Mouse (Mus musculus): Measurements from ENCODE around the gene Ercc1.
A peak's percentile ranks its signal among the peaks of the same experiment; 100 is the strongest.

Gene Ercc1

GRCm38 (mm10) chr7:19373367-19373766, 28.8 kb downstream of the Ercc1 start:
- no peak for DNase-seq

GRCm38 (mm10) chr7:19375368-19375767, 30.8 kb downstream of the Ercc1 start:
- peak; percentile 12 for DNase-seq

- DNase-seq: no peak
These were observed 31.4 kb downstream of the Ercc1 start for GRCm38 (mm10) chr7:19376019-19376418.

- no peak for DNase-seq
These were observed 33.5 kb downstream of the Ercc1 start for GRCm38 (mm10) chr7:19378049-19378448.

GRCm38 (mm10) chr7:19381377-19382165, 37.0 kb downstream of the Ercc1 start, which contains the start of gene Ercc2:
Gene Ercc2 (plus strand): TSS chr7:19382010.
- DNase-seq: peak; percentile 99

GRCm38 (mm10) chr7:19382166-19382541, 37.6 kb downstream of the Ercc1 start:
- peak; percentile 60 for DNase-seq

- DNase-seq: no peak
These were observed 39.1 kb downstream of the Ercc1 start for GRCm38 (mm10) chr7:19383708-19384107.

- no peak for DNase-seq
These were observed 44.3 kb downstream of the Ercc1 start for GRCm38 (mm10) chr7:19388699-19389413.

- DNase-seq: no peak
These were observed 49.9 kb downstream of the Ercc1 start for GRCm38 (mm10) chr7:19394484-19394883.

GRCm38 (mm10) chr7:19399496-19400280, 55.1 kb downstream of the Ercc1 start:
- peak; percentile 84 for DNase-seq

- no peak for DNase-seq
These were observed 56.4 kb downstream of the Ercc1 start for GRCm38 (mm10) chr7:19400946-19401345.

- DNase-seq: no peak
These were observed 58.0 kb downstream of the Ercc1 start for GRCm38 (mm10) chr7:19402535-19403112.

- DNase-seq: peak; percentile 96
These were observed 59.2 kb downstream of the Ercc1 start, which contains the start of gene Klc3 for GRCm38 (mm10) chr7:19403731-19404296. Gene Klc3 (minus strand): TSS chr7:19404104.

GRCm38 (mm10) chr7:19404476-19404875, 59.9 kb downstream of the Ercc1 start, which contains the start of gene Ckm:
Gene Ckm (plus strand): TSS chr7:19404776.
- DNase-seq: no peak

GRCm38 (mm10) chr7:19405417-19405816, 60.8 kb downstream of the Ercc1 start:
- DNase-seq: peak; percentile 93

Measured in thymus, postnatal 4 days (tissue).